Mouse (Mus musculus) adrenal gland (tissue): ENCODE measurements at regions not wholly inside any gene's neighbourhood (a gene's known extent, or its start where the extent isn't known, plus 50 kb on each side); places are given as distances from the start of the nearest gene placed in this dataset.

ENCODE experiments used
- intact Hi-C: fragments of 180-260 bp; cut with DNase I; formaldehyde crosslinking; loops from one replicate; pipeline ENCODE4 v1.15.1; 2025

- intact Hi-C loops = no loop called here
Observed at GRCm38 (mm10) chr15:59954345-59954744, 62.1 kb downstream of the 4933412E24Rik start.

- intact Hi-C loops = no loop called here
Observed at GRCm38 (mm10) chr15:59953857-59954256, 62.6 kb downstream of the 4933412E24Rik start.

- intact Hi-C loops = no loop called here
Observed at GRCm38 (mm10) chr15:59950617-59951216, 65.7 kb downstream of the 4933412E24Rik start.

- intact Hi-C loops = no loop called here
Observed at GRCm38 (mm10) chr15:59945208-59945607, 71.2 kb downstream of the 4933412E24Rik start.

GRCm38 (mm10) chr15:59936486-59936885 is 79.9 kb downstream of the 4933412E24Rik start:
- intact Hi-C loops = no loop called here

GRCm38 (mm10) chr15:59913860-59914259 is 102.6 kb downstream of the 4933412E24Rik start:
- intact Hi-C loops = no loop called here

GRCm38 (mm10) chr15:59908300-59908699 is 108.1 kb downstream of the 4933412E24Rik start:
- intact Hi-C loops = loop anchor here (10.0 kb wide), 1 partner anchor 347 kb away; no protein-coding TSS in a partner anchor

- intact Hi-C loops = loop anchor here (10.0 kb wide), 1 partner anchor 349 kb away; no protein-coding TSS in a partner anchor
Observed at GRCm38 (mm10) chr15:59905832-59906797, 110.3 kb downstream of the 4933412E24Rik start.

GRCm38 (mm10) chr15:59904741-59905140 is 111.7 kb downstream of the 4933412E24Rik start:
- intact Hi-C loops = loop anchor here (10.0 kb wide), 1 partner anchor 350 kb away; no protein-coding TSS in a partner anchor

- intact Hi-C loops = no loop called here
Observed at GRCm38 (mm10) chr15:59888996-59889395, 127.4 kb downstream of the 4933412E24Rik start.

GRCm38 (mm10) chr15:59888131-59888459 is 128.3 kb downstream of the 4933412E24Rik start:
- intact Hi-C loops = no loop called here

GRCm38 (mm10) chr15:59887381-59888130 is 128.9 kb downstream of the 4933412E24Rik start:
- intact Hi-C loops = no loop called here

- intact Hi-C loops = no loop called here
Observed at GRCm38 (mm10) chr15:59886036-59886435, 130.4 kb downstream of the 4933412E24Rik start.

GRCm38 (mm10) chr15:59882444-59882843 is 134.0 kb downstream of the 4933412E24Rik start:
- intact Hi-C loops = no loop called here

GRCm38 (mm10) chr15:59880426-59880825 is 136.0 kb downstream of the 4933412E24Rik start:
- intact Hi-C loops = no loop called here

- intact Hi-C loops = loop anchor here (5.0 kb wide), 1 partner anchor 1218 kb away; no protein-coding TSS in a partner anchor
Observed at GRCm38 (mm10) chr15:59879311-59879710, 137.1 kb downstream of the 4933412E24Rik start.

- intact Hi-C loops = loop anchor here (5.0 kb wide), 1 partner anchor 1221 kb away; no protein-coding TSS in a partner anchor
Observed at GRCm38 (mm10) chr15:59876279-59876742, 140.1 kb downstream of the 4933412E24Rik start.

GRCm38 (mm10) chr15:59866701-59867100 is 149.7 kb downstream of the 4933412E24Rik start:
- intact Hi-C loops = loop anchor here (5.0 kb wide), 1 partner anchor 479 kb away; no protein-coding TSS in a partner anchor

- intact Hi-C loops = loop anchor here (5.0 kb wide), 1 partner anchor 478 kb away; no protein-coding TSS in a partner anchor
Observed at GRCm38 (mm10) chr15:59864746-59865499, 151.5 kb downstream of the 4933412E24Rik start.

GRCm38 (mm10) chr15:59852271-59853000 is 164.0 kb downstream of the 4933412E24Rik start:
- intact Hi-C loops = no loop called here
